Mouse (Mus musculus): Measurements from ENCODE around the gene Ybx3. TPM values are rescaled to one million over a fixed set of nuclear protein-coding genes. Genes with fewer than 3 reads are reported as not detected.
A peak's percentile ranks its signal among the peaks of the same experiment; 100 is the strongest.

Ybx3 gene
- 104 and 111 TPM in 2 replicates for total RNA-seq (2014; rRNA removed)
- polyA plus RNA-seq (2015; fragmentation: Nextera tagmentation; extraction: Ambion mirVana), result 28.1 and 33.6 TPM in 2 replicates

DNA sequence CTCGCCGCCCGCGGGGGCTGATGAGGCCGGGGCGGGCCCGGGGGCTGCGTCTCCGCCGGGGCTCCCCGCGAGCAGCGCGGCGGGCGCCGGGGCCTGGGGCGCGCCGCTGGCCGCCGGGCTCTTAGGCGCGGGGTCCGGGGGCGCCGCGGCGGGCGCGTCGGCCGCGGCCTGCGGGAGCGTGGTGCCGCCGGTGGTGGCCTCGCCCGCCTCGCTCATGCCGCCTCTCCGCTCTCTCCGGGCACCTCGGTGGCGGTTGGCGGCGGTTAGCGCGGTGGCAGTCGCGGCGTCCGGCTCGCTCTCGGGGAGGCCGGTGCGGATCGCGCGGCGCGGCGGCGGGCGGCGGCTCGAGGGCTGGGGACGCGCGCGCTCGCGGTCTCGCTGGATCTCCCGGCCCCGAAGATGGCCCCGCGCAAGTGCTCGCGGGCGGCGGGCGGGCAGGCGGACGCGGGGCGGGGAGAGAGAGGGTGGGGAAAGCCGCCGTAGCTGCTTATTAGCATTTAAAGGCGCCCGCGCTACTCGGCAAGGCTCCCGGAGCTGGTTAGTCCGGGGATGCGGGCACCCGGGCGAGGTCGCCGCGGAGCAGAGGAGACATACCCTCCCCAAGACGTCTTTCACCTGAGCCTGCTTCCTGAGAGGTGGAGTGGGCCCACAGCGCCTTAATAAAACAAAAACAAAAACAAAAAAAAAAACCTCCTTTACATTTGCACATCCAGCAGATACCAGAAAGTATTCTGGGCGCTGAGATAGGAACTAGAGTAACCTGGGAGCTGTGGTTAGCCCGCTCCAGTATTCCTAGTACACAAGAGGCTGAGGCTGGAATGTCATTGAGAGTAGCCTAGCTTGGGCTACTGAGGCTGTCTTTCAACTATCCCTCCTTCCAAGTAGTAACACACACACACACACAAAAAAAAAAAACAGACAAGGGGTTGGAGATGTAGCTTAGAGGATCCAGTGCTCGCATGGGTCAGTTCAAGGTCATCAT is at the start of gene Ybx3:
Ybx3 (minus strand) TSS at position 437 of the 982 bp plus-strand sequence.
- DNase-seq (ENCODE audit: low spot score) (peak; percentile 89), ATAC-seq (ENCODE audit: low FRiP score) (peak; percentile 92)
- H3K4me3 ChIP-seq (ENCODE audit: low read depth, low read length), result peak within 1 kb of the TSS; percentile 90
- H3K36me3 ChIP-seq (ENCODE audit: insufficient read depth, low read length), result no peaks in the 10 kb centered on the region
- no peak for TF ChIP-seq CTCF (IDR thresholded peaks at IDR 0.05)
- H3K27ac ChIP-seq (ENCODE audit: low read depth, low read length), result peak within 1 kb of the TSS; percentile 79
- no peaks in the 10 kb centered on the region for H3K9me3 ChIP-seq (ENCODE audit: low read length)
- peak within 1 kb of the TSS; percentile 59 for H3K4me2 ChIP-seq (ENCODE audit: low read depth, low read length, poor library complexity, severe bottlenecking)
- peak within 1 kb of the TSS; percentile 91 for H3K9ac ChIP-seq (replicated peaks; ENCODE audit: low read length, poor library complexity, severe bottlenecking)
- H3K27me3 ChIP-seq (ENCODE audit: insufficient read depth, low read length), result no peaks in the 10 kb centered on the region
- peaks cover 9% of the 10 kb centered on the region for H3K4me1 ChIP-seq (ENCODE audit: insufficient read depth, low read length)
- WGBS, result under 1% methylated on average over 73 of the region's 107 CpGs

DNA sequence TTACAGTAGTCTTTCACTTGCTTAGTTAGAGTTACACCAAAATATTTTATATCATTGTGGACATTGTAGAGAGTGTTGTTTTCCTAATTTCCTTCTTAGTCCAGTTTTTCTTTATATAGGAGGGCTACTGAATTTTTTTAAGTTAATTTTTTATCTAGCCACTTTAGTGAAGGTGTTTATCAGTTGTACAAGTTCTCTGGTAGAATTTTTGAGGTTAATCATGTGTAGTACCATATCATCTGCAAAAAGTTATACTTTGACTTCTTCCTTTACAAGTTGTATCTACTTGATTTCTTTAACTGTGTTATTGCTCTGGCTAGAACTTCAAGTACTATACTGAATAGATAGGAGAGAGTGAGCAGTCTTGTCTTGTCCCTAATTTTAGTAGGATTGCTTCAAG is 48.4 kb upstream of the Ybx3 start:
- no peak for DNase-seq (ENCODE audit: low spot score)
- Histone ChIP-seq H3K4me1 (ENCODE audit: insufficient read depth, low read length) (peaks cover 6% of the 10 kb centered on the region; the same call in 1 of the 2 replicates), H3K9ac (replicated peaks; ENCODE audit: low read length, poor library complexity, severe bottlenecking) (no peak overlapping the region), H3K36me3 (ENCODE audit: insufficient read depth, low read length) (no peaks in the 10 kb centered on the region), H3K4me3 (ENCODE audit: low read depth, low read length) (no peak overlapping the region), H3K27ac (ENCODE audit: low read depth, low read length) (no peak overlapping the region), H3K9me3 (ENCODE audit: low read length) (no peaks in the 10 kb centered on the region), H3K27me3 (ENCODE audit: insufficient read depth, low read length) (no peaks in the 10 kb centered on the region), H3K4me2 (ENCODE audit: low read depth, low read length, poor library complexity, severe bottlenecking) (no peak overlapping the region)
- no peak for ATAC-seq (ENCODE audit: low FRiP score)
- TF ChIP-seq CTCF (IDR thresholded peaks at IDR 0.05), result no peak

DNA sequence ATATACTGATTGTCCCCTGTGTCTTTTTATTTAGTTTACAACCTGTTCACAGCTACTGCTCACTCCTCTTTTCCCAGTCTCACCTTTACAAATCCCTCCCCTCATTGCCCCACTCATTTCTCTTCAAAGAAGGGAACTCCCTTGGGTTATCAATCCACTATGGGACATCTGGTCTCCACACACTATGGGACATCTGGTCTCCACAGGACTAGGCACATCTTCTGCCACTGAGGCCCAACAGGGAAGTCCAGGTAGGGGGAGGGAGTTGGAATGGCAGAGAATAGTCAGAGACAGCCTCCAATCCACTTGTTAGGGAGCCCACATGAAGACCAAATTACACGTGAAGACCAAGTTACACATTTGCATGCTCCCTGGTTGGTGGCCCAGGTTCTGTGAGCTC is 45.8 kb upstream of the Ybx3 start:
- no peaks in the 10 kb centered on the region for H3K36me3 ChIP-seq (ENCODE audit: insufficient read depth, low read length)
- H3K9ac ChIP-seq (replicated peaks; ENCODE audit: low read length, poor library complexity, severe bottlenecking), result peak overlapping the region; percentile 69; the same call in 1 of the 2 replicates
- H3K4me2 ChIP-seq (ENCODE audit: low read depth, low read length, poor library complexity, severe bottlenecking), result peak overlapping the region; percentile 95
- no peaks in the 10 kb centered on the region for H3K9me3 ChIP-seq (ENCODE audit: low read length)
- no peak; the same call in 1 of the 2 replicates for ATAC-seq (ENCODE audit: low FRiP score)
- H3K27ac ChIP-seq (ENCODE audit: low read depth, low read length), result no peak overlapping the region
- 56% methylated on average over 1 of the region's 1 CpGs for WGBS
- no peaks in the 10 kb centered on the region for H3K27me3 ChIP-seq (ENCODE audit: insufficient read depth, low read length)
- H3K4me3 ChIP-seq (ENCODE audit: low read depth, low read length), result peak overlapping the region; percentile 51
- TF ChIP-seq CTCF (IDR thresholded peaks at IDR 0.05), result no peak
- H3K4me1 ChIP-seq (ENCODE audit: insufficient read depth, low read length), result peaks cover 6% of the 10 kb centered on the region; the same call in 1 of the 2 replicates
- no peak for DNase-seq (ENCODE audit: low spot score)

DNA sequence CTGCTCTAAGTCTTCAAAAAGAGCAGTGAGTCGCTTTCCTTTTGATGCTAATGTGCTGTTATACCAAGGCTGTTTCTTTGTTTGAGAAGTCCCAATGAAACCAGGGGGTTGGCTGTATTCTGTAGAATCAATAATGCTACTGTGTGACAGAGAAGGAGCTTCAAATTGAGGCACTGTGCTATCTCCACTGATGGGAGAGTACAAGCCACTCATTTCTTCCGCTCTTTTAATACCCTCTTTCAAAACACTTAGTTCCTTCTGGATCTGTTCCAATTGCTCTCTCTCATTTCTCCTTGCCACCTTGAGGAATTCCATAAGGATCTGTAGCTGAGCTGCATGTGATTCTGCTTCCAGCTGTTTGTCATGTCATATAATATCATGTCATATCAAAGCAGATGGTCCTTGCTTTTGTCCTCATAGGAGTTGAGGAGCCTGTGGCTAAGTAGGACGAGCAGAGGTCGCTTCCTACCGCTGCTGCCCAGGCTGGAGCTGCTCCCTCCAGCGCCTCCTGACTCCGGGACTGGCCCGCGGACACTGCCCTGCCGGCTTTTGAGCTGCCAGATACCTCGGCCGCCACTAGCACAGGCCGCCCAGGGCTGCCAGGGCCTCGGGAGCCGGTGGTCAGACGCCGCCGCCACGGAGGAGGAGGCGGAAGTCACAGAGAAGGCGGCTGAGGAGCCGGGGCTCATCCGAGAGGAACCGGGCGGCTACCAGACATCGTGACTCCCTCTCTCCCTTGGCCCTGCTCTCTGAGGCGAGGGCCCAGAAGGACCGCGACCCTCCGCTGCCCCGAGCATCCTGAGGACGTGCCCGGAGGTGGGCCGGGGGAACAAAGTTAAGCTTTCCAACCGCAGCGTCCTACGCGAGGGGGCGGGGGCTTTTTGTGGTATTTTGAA is 45.1 kb upstream of the Ybx3 start:
- peak; percentile 77 for ATAC-seq (ENCODE audit: low FRiP score)
- peak; percentile 47 for DNase-seq (ENCODE audit: low spot score)
- WGBS, result 4% methylated on average over 39 of the region's 39 CpGs
- TF ChIP-seq CTCF (IDR thresholded peaks at IDR 0.05), result no peak
- Histone ChIP-seq H3K36me3 (ENCODE audit: insufficient read depth, low read length) (no peaks in the 10 kb centered on the region), H3K4me3 (ENCODE audit: low read depth, low read length) (peak overlapping the region; percentile 51), H3K9me3 (ENCODE audit: low read length) (no peaks in the 10 kb centered on the region), H3K27ac (ENCODE audit: low read depth, low read length) (no peak overlapping the region), H3K27me3 (ENCODE audit: insufficient read depth, low read length) (no peaks in the 10 kb centered on the region), H3K4me2 (ENCODE audit: low read depth, low read length, poor library complexity, severe bottlenecking) (peak overlapping the region; percentile 95), H3K4me1 (ENCODE audit: insufficient read depth, low read length) (peaks cover 6% of the 10 kb centered on the region; the same call in 1 of the 2 replicates), H3K9ac (replicated peaks; ENCODE audit: low read length, poor library complexity, severe bottlenecking) (peak overlapping the region; percentile 69)

DNA sequence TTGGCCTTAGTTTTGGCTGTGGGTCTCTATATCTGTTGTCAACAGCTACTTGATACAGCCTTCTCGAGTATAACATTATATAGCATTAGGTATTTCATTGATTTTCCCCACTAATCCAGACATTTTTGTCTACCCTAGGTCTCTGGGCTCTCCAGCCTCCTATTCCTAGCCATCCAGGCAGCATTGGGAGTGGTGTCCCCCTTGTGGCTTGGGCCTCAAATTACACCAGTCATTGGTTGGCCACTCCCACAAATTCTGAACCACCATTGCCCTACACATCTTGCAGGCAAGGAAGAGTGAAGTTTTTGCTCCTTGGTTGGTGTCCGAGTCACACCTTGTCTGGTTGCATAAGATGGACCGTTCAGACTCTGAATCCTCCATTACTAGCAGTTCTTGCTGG is 33.3 kb upstream of the Ybx3 start:
- TF ChIP-seq CTCF (IDR thresholded peaks at IDR 0.05), result peak; percentile 53
- no peak for DNase-seq (ENCODE audit: low spot score)
- Histone ChIP-seq H3K4me2 (ENCODE audit: low read depth, low read length, poor library complexity, severe bottlenecking) (no peak overlapping the region), H3K4me1 (ENCODE audit: insufficient read depth, low read length) (no peaks in the 10 kb centered on the region), H3K4me3 (ENCODE audit: low read depth, low read length) (no peak overlapping the region), H3K9me3 (ENCODE audit: low read length) (no peaks in the 10 kb centered on the region), H3K27ac (ENCODE audit: low read depth, low read length) (no peak overlapping the region), H3K36me3 (ENCODE audit: insufficient read depth, low read length) (no peaks in the 10 kb centered on the region), H3K9ac (replicated peaks; ENCODE audit: low read length, poor library complexity, severe bottlenecking) (no peak overlapping the region), H3K27me3 (ENCODE audit: insufficient read depth, low read length) (no peaks in the 10 kb centered on the region)
- no peak for ATAC-seq (ENCODE audit: low FRiP score)
- 68% methylated on average over 3 of the region's 3 CpGs for WGBS
